Mouse (Mus musculus) layer of hippocampus, adult 18-20 months (tissue): ENCODE measurements around the gene Prdm5. TPM values are rescaled to one million over a fixed set of nuclear protein-coding genes. Genes with fewer than 3 reads are reported as not detected.

ENCODE experiments used
- DNase-seq, 2 experiments: peaks; one replicate each; pipeline ENCODE4 v3.0.0; 2022; ENCODE audit warnings: low spot score in 2 of 2
- long read RNA-seq: library from polyadenylated mRNA; stranded (forward); transcript quantifications from one replicate; pipeline ENCODE4 v2.0.0, GENCODE M21; 2021
- total RNA-seq, 2 experiments: library from RNA; stranded (reverse); gene quantifications; 2 replicates each; pipeline ENCODE4 v1.2.3; 2021

The Prdm5 gene
- 10 to 100 TPM; 34.4 to 35.6 TPM for total RNA-seq
- long read RNA-seq, partial matches to known transcripts = 1 of 7 reads
- long read RNA-seq, other reads (novel, unspliced or antisense) = 5 of 7 reads

DNA sequence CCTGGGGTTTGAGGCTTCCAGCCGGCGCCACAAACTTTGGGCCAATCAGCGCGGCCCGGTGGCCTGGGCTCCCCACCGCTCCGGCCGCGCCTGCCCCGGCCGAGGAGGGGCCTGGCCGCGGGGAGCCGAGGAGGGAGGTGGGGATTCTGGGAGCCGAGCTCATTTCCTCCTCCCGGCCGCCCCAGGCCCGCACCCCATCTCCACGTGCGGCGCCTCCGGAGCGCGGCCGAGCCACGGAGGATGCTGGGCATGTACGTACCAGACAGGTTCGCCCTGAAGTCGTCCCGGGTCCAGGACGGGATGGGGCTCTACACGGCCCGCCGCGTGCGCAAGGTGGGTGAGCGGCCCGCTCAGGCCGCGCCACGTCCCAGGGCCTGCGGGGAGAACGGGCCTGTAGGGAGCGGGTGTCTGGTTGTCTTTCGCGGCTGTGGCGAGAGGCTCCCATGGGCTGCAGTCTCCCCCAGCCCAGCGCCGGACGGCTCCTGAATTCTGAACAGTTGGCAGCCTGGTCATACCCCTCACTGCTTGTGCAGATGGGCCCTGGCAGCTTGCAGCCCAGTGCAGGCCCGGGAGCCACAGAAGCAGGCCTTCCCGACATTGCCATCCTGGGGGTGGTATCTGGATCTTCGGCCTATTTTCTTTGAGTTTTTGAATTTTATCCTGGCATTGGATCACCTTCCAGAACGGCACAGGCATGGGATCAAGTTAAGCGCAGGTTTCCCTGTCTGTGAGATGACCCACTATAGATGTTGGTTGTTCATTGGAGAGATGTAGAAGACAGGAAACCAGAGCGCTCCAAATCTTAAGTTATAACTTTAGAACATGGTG lies at the start of gene Prdm5:
Prdm5 (plus strand) TSS at position 128 of the 828 bp plus-strand sequence.
- peak; percentile 10 to 35 for DNase-seq

DNA sequence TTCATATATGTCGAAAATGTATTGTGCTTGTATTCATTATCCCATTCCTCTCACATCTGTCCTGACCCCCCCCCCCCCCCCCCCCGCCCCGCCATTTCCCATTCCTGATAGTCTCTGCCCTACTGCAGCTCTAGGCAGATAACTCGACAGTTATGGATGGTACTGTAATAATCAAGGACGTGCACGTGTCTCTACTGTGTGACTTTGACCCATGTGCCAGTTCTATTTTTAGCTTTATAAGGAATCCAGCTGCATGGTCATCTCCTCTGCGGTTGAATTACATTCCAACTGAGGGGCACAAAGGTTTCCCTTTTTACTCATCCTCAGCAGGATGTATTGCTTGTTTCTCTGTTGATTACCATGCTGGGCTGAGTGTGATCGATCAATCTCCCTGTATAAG lies 39.3 kb upstream of the Prdm5 start:
- no peak for DNase-seq

DNA sequence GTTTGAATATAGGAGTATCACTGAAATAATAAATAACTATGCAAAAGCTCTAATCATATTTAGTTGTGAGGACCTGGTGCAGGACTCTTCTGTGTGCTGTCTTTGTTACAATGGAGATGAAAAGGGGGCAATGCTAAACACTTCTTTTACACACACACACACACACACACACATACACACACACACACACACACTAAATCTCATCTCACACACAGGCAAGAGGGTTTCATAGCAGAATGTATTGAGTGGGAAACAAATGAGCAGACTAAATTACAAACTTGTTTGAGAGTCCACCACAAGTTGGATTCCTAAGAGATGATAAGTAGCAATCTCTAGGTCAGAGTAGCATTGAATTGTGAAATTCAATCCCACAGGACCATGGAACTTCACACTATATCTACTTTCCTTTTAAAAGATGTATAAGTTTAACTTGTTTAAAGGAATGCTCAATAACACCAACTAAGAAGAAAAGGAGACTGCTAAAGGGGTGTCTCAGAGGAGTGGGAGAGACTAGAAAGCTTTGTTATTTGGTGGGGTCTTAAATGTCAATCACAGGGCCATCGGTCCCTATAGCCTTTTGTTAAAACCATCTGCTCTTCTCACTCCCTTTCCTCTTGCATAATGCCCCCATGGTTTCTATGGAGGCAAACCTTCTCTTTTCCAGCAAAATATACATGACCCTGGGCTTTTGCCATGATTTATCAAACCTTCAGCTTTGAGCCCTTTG lies 35.5 kb upstream of the Prdm5 start:
- no peak for DNase-seq

DNA sequence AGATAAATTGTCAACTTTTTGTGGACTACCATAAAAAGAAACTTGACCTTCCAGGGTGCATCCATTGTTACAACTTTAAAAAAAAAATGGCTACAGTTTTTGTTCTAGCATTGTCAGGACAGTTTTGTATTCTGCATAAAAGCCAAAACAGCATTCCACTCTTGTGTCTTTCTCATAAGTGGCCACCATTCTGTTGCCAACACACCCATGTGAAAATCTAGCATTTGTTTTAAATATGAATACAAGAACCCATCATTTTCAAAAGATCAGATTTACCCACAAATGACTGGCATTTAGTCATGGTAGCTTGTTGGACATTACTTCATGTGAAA lies 35.0 kb upstream of the Prdm5 start:
- DNase-seq = no peak

DNA sequence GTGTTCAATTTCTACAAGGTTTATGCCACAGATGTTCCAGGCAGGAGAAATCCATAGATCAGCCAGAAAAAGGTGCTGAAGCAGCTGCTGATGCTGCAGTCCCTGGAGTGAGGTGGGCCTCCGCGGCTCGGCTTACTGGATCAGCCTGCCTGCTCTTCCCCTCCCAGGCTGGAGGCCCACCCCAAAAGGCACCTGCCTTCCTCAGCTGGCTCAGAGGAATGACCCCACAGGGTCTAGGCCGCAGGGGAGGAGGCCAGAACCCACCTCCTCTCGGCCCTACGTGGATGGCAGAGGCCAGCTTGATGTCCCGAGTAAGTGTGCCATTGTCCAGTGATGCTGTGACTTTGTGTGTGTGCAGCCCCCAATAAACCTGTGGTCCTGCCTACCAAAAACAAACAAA lies 20.6 kb upstream of the Prdm5 start:
- DNase-seq = no peak

DNA sequence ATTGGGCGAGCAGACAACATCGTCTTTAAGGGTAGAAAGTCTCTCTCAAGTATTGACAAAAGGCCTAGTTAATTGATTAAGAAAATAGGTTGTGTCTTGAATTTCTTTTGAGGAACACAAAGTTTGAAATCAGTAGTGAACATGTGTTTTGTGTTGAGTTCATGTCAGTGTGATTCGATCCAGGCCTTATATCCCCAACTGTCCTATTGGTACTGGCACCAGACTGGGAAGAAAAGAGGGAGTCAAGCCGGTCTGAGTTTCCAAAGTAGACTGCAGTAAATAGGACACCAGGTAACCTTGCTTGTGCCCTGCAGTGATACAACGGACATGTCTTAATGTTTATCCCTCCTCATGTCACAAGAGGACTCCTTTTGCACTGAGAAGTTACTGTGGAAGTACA lies 19.6 kb upstream of the Prdm5 start:
- DNase-seq = no peak

DNA sequence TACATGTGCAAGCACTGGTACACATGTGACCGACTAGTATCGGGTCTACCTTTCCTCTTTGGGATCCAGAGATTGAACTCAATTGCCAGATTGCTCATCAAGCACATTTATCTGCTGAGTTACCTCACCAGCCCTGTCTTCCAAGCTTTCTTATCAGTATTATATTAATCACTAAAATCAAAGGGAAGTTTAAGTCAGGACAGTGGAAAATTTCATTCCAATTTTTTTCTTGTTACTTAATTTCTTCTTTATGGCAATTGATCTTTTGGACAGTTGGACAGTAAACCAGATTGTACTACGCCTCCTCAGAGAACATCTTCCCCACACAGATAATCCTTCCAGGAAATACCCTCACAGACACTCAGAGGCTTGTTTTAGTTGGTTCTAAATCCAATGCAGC lies 18.7 kb upstream of the Prdm5 start:
- DNase-seq = no peak

DNA sequence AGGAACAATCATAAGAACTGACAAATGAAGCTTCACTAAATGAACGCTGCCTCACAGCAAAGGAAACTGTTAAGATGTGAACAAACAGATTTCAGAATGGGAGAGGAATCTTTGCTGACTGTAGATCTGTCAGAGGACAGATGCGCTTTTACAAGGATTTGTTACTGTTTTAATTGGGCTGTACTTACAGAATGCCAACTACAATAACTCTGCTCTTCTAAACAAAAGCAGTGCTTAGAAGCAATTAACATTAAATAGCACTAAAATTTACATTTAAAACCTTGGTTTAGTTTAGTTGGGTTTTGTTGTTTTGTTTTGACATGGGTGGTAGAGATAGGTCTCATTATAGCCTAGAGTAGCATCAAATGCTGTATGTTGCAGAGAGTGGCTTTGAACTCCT lies 14.3 kb upstream of the Prdm5 start:
- DNase-seq = no peak

DNA sequence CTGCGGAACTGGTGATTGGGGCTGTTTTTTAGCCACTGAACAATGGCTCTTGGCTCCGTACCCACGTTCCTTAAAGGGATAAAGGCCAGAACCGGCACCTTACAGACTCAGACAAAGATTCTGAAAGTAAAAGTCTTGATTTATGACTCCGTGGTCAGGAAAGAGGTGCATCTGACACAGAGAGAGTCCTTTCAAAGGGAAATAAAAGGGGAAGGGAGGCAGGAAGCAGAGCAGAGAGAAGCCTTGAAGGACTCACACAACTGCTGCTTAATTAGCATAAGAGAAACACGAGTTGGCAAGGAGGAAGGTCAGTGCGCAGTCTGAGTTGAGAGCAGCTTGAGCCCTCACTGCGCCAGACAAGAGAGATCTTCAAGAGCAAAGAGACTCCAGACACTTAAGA lies 13.7 kb upstream of the Prdm5 start:
- DNase-seq = peak in 1 of 2 experiments; percentile 8

DNA sequence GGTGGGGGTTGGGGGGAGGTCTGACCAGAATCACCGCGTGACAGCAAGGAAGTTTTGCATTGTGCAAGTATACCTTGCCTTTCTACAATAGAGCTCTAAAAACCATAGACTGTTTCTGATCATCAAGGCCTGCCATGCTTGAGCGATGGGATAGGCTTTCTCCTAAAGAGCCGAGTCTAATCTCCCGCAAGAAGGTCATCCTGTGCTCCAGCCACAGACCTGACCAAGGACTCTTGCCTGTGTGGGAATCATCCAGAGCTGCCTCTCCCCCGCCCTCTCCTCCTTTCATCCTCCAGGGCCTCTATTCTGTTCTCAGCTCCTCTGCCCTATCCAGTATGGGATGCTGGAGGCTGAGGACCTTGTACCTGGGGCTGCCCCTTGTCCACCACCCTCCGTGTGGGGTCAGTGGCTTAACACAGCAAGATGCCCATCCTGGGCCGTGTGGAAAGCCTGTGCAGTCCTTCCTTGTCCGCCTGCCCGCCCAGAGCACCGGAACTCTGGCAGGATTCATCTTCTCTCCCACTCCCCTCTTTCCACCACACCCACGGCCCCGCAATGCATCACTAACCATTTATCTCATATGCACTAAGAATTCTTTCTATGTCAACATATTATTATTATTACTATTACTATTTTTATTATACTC lies 12.9 kb upstream of the Prdm5 start:
- DNase-seq = no peak

DNA sequence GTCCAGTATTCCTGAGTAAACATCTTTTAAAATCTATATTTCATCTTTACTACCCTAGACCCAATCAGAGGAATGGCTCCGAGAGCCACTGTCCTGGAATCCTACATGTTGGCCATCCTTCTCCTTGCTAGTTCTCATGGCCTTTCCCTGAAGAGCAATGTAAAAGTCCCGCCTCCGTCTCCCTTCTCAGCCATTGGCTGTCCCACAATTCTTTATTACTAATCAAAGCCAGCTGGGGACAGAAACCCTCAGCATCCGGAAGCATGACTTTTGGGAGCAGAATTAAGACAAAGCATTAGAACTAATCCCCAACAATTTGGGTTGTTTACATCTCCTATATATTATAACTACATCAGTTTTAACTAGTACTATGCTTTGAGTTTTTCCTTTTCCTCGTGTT lies 10.9 kb upstream of the Prdm5 start:
- no peak for DNase-seq

DNA sequence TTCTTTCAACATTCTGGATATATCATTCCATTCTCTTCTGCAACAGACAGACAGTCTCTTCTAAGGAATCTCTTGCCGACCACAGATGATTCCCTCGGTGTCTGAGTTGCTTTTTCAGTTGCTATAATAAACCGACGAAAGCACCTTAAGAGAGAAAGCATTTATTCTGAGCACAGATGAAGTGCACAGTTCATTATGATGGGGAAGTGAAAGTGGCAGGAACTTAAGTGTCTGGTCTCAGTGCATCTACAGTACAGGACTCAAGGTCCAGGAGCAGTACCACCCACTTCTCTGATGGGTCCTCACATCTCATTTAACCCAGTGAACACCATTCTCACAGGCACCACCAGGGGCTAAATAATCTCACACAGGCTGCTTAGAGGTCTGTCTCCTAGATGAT lies 5.2 kb upstream of the Prdm5 start:
- DNase-seq = no peak

DNA sequence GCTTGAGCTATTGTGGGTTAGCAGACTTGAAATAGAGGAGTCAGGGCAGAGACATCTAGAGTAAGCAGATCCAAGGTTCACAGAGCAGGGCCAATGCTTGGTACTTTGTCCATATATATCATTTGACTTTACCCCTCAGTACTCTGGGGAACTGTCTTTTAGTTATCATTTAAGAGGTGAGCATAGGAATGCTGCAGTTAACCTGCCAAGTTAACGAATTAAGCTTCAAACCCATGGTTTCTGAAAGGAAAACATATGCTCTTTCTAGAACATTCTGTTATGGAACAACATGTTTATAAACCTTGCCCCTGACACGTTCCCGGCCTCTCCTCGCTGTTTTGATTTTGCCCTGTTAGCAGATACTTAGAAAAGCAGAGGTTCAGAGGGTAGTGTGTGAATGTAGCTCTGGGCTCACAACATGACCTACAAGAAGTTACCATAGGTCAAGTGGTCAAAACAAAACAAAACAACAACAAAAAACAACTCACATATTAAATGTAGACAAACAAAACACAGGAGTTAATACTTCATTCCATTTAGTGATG lies 973 bp downstream of the Prdm5 start:
- no peak for DNase-seq

DNA sequence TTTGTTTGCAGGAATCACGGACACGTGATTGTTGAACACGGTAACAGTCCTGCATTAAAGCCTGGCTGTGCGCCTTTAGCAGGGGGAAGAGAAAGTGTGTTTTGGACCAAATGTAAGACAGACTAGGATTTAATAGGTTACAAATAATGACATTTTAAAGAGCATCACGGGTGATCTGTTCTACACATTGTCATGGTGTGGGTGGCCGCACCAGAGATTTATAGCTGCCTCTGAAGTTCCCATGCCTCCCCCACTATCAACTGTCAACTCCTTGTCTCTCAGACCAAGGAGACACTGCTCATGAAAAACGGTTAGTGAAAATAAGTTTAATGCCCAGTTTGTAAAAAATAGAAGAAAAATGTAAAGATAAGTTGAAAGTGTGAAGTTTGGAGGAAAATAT lies 2.7 kb downstream of the Prdm5 start:
- DNase-seq = no peak

DNA sequence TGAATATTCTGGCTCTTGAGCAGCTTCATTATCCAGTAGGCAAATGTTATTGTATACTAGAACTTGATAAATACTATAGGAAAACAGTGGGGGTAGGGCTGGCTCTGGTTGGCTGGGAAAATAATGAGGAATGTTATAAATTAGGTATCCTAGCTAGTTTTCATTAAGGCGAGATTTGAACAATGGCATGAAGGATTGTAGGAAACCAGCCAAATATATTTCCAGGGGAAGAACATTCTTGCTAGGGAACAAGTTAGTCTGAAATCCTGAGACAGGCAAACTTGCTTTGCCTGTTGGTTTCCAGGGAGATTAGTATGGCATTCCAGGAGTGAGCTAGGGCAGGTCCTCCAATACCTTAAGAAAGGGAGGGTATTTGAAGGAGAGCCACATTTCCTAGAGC lies 4.9 kb downstream of the Prdm5 start:
- DNase-seq = no peak

DNA sequence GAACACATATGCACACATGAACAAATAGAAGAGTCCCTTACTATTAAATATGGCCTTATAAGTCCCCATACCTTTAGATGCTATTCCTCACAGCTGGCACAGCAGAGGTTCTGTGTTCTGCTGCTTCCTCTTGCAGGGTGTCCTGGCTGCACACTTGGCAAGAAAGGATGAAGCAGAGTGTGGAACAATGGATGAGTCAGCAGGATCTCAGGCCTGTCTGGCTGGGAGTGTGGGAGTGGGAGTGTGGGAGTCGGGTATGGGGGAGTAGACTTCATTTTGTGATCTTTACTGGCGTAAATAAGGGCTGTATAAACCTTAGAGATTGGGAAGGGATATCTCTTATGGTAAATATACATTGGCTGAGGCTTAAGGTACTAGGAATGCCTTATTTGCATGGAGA lies 14.1 kb downstream of the Prdm5 start:
- DNase-seq = peak; percentile 13 to 46

DNA sequence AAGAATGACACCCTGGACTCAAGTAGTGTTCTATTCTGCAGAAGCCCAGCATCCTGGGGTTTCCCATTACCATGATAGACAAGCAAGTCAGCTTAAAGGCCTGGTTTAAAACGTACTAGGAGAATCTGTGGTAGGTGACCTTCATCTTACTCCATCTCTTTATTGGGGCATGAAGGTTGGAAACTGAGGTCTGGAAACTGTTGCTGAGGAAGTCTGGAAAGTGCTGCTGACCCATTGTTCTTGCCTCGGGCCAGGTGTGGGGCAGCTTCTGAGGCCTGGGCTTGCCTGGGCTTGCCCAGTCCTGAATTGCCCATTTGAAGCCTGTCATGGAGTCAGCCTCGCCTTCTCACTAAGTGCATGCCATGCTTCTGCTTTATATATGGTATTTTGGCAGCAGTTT lies 17.8 kb downstream of the Prdm5 start:
- no peak for DNase-seq

DNA sequence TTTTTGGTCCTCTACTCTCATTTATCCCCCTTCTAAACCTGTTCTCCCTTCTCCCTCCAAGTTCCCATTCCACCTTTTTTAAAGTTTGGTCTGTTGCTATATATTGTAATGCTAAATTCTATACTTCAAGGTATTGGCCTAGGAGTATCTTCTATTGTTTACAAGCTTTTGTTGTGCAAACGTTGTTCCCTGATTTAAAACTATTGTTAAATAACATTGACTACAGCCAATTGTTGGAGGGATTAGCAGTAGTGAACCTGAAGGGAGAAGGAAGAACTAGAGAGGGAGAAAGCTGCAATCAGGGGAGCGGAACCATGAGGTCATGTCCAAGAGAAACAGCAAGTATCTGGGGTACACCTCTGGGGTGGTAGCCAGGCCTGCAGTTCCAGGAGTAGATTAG lies 18.5 kb downstream of the Prdm5 start:
- no peak for DNase-seq

DNA sequence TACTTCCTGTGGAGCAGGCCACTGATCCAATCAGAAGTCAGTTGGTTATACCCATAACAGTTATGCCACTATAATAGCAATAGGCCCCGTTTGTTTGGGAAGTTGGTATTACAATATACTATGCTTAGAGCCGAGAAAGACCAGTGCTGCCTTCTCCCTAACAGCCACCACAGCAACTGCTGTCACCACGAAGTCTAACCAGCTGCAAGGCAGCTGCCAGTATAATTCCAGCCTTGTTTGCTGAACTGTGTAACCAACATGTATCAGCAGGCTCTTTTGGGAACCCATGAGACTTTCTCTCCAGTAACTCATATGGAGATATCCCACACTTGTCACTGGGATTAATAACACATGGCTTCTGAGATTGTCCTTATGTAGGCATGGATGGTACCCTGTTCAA lies 19.6 kb downstream of the Prdm5 start:
- DNase-seq = no peak

DNA sequence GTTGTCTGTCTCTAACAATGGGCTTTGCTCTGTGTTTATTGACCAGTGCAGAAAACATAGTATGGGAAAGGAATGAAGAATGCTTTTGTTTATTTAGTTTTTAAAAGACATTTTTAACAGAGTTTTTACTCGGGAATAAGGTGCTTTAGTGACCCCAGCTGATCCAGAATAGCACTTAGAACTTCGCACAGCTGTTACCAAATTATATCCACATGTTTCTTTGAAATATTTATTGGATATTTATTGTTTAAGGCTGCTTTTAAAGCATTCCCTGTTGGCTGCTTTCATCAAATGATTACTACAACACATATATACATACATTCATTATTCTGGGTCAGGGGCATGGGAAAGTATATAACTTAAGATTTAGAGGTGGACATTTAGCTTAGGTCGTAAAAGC lies 32.9 kb downstream of the Prdm5 start:
- DNase-seq = no peak

DNA sequence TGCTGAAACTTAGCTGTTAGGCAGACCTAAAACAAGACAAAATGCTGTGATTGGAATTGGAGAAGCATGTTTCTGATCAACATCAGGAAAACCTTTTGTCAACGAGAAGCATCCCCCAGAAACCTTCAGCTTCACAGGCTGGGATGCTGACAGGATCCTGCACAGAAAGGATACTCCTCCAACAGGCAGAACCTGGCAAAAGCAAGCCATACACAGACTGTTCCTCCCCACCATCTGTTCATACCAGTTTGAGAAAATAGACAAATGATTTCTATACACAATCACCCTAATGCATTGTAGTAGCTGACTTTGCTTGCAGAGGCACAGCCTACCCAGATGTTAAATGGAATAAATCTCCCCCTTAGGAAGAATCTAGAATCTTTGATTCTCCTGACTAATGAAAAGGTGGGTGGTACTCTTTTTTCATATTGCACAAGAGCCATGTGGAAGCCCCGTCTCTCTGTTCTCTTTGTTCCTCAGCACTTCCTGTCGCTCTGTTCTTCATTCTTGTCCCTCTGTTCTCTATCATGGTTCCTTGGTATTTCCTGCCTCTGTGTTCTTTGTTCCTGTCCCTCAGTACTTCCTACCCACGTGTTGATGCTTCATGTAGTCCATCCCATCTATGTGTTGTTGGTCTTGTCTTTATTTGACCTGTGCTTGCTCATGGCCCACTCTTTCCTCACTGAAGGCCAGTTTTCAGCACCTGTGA lies 39.4 kb downstream of the Prdm5 start:
- DNase-seq = peak; percentile 45 to 88
